Mouse (Mus musculus): ENCODE results near the gene Helq. TPM values are rescaled to one million over a fixed set of nuclear protein-coding genes. Genes with fewer than 3 reads are reported as not detected.

Helq gene
- polyA plus RNA-seq, 1 experiment, result 4.8 TPM

DNA sequence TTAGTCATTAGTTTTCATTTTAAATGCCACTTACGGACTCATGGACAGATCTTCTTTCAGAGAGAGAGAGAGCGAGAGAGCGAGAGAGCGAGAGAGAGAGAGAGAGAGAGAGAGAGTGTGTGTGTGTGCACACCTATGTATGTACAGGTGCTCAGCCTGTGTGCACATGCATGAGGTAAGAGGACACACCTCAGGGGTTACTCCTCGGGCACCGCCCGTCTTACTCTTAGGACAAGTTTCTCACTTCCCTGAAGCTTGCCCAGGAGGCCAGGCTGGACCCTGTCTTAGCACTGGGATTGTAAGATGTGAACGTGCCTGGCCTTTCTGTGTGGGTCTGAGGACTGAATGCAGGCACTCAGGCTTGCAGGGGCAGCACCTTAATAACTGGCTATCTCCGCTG is 10.9 kb downstream of the Helq start:
- TF ChIP-seq POLR2A (IDR thresholded peaks at IDR 0.05; ENCODE audit: low read depth, low read length) (no peak), CTCF (IDR thresholded peaks at IDR 0.05; ENCODE audit: extremely low read depth, insufficient read length, insufficient replicate concordance, low read depth, low read length) (no peak)
- 94% methylated on average over 9 of the region's 9 CpGs for WGBS
- H3K27me3 ChIP-seq (ENCODE audit: control insufficient read depth, insufficient read depth, low read length), result no peaks in the 10 kb centered on the region
- H3K27ac ChIP-seq (ENCODE audit: insufficient read depth, low read depth, low read length), result no peak overlapping the region
- H3K4me3 ChIP-seq (ENCODE audit: low read depth, low read length), result no peak overlapping the region
- H3K4me1 ChIP-seq (ENCODE audit: control insufficient read depth, insufficient read depth, insufficient read length, low read length), result no peaks in the 10 kb centered on the region
- H3K36me3 ChIP-seq (ENCODE audit: control insufficient read depth, insufficient read depth, low read length), result peaks cover 38% of the 10 kb centered on the region

DNA sequence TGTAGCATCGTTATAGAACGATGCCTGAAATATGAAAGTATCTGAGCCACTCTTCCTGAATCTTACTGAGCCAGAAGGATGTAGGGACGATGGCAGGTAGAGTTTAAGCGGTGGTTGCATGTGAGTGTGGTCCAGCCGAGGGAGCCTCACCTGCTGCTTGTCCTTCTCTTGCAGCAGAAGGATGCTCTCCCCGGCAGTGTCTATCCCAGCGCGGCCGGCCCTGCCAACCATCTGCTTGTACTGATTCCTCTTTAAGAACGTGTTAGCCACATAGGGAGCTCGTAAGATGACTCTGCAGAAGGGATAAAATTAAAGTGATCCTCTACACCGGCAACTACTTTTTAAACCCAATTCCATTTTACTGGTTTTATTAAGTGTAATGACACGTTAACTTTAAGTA is 19.4 kb downstream of the Helq start:
- Histone ChIP-seq H3K27ac (ENCODE audit: insufficient read depth, low read depth, low read length) (no peak overlapping the region), H3K4me3 (ENCODE audit: low read depth, low read length) (no peak overlapping the region), H3K27me3 (ENCODE audit: control insufficient read depth, insufficient read depth, low read length) (no peaks in the 10 kb centered on the region), H3K36me3 (ENCODE audit: control insufficient read depth, insufficient read depth, low read length) (peaks cover 13% of the 10 kb centered on the region), H3K4me1 (ENCODE audit: control insufficient read depth, insufficient read depth, insufficient read length, low read length) (peaks cover 5% of the 10 kb centered on the region; the same call in 1 of the 2 replicates)
- WGBS, result 97% methylated on average over 13 of the region's 13 CpGs
- no peak for TF ChIP-seq CTCF (IDR thresholded peaks at IDR 0.05; ENCODE audit: extremely low read depth, insufficient read length, insufficient replicate concordance, low read depth, low read length)
- no peak for TF ChIP-seq POLR2A (IDR thresholded peaks at IDR 0.05; ENCODE audit: low read depth, low read length)

DNA sequence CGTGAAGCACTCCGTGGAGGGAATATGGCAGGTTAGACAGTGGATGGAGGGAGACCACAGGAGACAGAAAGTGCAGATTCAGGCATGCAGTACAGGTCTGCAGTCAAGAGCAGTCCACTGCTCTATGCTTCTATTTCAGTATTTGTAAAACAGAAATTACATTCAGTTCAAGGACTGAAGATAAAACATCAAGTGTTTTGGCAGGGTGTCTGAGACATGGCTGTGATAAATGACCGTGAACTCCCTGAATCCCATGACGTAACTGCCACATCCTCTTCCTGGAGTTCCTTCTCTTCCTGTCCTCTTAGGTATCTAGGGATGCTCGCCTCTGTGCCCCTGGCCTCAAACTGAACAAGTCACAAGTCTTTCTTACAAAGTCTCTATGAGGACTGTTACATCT is 21.5 kb downstream of the Helq start:
- Histone ChIP-seq H3K4me3 (ENCODE audit: low read depth, low read length) (no peak overlapping the region), H3K27me3 (ENCODE audit: control insufficient read depth, insufficient read depth, low read length) (no peaks in the 10 kb centered on the region), H3K27ac (ENCODE audit: insufficient read depth, low read depth, low read length) (no peak overlapping the region), H3K36me3 (ENCODE audit: control insufficient read depth, insufficient read depth, low read length) (peaks cover 18% of the 10 kb centered on the region), H3K4me1 (ENCODE audit: control insufficient read depth, insufficient read depth, insufficient read length, low read length) (peaks cover 7% of the 10 kb centered on the region; the same call in 1 of the 2 replicates)
- WGBS, result 82% methylated on average over 5 of the region's 5 CpGs
- no peak for TF ChIP-seq POLR2A (IDR thresholded peaks at IDR 0.05; ENCODE audit: low read depth, low read length)
- TF ChIP-seq CTCF (IDR thresholded peaks at IDR 0.05; ENCODE audit: extremely low read depth, insufficient read length, insufficient replicate concordance, low read depth, low read length), result no peak

DNA sequence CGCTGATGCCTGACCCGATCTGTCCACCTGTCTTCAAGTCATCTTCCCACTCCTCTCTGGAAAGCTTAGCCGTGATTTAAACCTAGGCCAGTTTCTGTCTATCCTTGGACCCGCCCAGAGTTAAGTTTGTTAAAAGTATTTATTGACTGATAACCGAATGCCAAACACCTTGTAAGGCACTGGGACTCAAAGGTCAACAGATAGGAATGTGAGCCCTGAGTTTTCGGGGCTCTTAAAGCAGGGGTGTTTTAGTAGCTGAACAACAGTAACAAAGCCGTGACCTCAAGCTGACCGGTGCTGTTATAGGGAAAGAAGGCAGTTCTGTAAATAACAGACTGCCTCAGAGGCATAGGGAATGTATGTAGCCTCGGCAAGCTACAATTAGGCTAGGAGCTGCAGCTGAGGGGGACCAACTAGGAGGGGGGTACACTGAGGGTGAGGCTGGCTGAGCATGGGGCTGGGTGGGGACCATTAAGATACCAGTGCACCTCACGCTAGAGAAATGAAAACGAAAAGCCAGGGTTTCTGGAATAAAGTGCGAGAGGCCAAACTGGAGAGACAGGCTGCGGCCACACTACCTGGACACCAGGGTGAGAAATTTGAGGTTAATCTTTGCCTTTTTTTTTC is 22.5 kb downstream of the Helq start:
- H3K4me3 ChIP-seq (ENCODE audit: low read depth, low read length), result no peak overlapping the region
- 36% methylated on average over 13 of the region's 13 CpGs for WGBS
- H3K27ac ChIP-seq (ENCODE audit: insufficient read depth, low read depth, low read length), result no peak overlapping the region
- TF ChIP-seq POLR2A (IDR thresholded peaks at IDR 0.05; ENCODE audit: low read depth, low read length) (no peak), CTCF (IDR thresholded peaks at IDR 0.05; ENCODE audit: extremely low read depth, insufficient read length, insufficient replicate concordance, low read depth, low read length) (no peak)
- H3K27me3 ChIP-seq (ENCODE audit: control insufficient read depth, insufficient read depth, low read length), result no peaks in the 10 kb centered on the region
- peaks cover 16% of the 10 kb centered on the region for H3K36me3 ChIP-seq (ENCODE audit: control insufficient read depth, insufficient read depth, low read length)
- H3K4me1 ChIP-seq (ENCODE audit: control insufficient read depth, insufficient read depth, insufficient read length, low read length), result peaks cover 9% of the 10 kb centered on the region; the same call in 1 of the 2 replicates

DNA sequence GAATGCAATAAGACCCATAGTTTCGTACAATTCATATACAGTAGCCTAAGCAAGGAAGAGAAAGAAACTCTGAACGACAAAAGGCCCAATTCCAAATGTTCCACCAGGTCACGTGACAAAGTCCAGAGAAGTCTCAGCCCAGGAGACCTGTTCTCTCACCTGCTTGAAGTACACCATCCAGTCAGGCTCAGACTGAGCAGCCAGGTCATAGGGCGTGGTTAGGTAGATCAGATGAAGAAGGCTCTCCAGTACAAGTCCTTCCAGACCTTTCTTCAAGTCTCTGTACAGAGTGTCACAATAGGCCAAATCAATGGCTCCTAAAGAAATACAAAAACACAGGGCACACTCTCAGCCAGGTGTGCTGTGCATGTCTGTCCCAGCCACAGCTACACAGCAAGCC is 26.8 kb downstream of the Helq start:
- Histone ChIP-seq H3K36me3 (ENCODE audit: control insufficient read depth, insufficient read depth, low read length) (peaks cover 29% of the 10 kb centered on the region), H3K27ac (ENCODE audit: insufficient read depth, low read depth, low read length) (no peak overlapping the region), H3K27me3 (ENCODE audit: control insufficient read depth, insufficient read depth, low read length) (no peaks in the 10 kb centered on the region), H3K4me1 (ENCODE audit: control insufficient read depth, insufficient read depth, insufficient read length, low read length) (peaks cover 9% of the 10 kb centered on the region; the same call in 1 of the 2 replicates), H3K4me3 (ENCODE audit: low read depth, low read length) (no peak overlapping the region)
- 62% methylated on average over 4 of the region's 4 CpGs for WGBS
- TF ChIP-seq CTCF (IDR thresholded peaks at IDR 0.05; ENCODE audit: extremely low read depth, insufficient read length, insufficient replicate concordance, low read depth, low read length) (no peak), POLR2A (IDR thresholded peaks at IDR 0.05; ENCODE audit: low read depth, low read length) (no peak)

DNA sequence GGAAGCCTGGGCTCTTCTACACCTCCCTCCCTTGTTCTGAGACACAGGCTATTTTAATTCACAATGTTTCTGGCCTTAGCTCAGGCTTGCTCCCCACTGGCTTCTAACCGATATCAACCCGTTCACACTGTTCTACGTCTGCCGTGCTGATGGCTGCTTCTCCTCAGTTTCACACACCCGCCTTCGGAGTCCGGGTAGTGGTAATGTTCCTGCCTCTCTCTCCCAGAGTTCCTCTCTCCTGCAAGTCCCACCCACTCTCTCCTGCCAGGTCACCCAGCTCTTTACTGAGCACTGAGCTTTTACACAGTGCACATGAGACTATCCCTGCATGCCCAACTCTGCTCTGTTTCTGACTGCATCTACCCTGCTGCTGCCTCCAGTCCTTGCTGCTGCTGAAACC is 32.4 kb downstream of the Helq start:
- no peak overlapping the region for H3K27ac ChIP-seq (ENCODE audit: insufficient read depth, low read depth, low read length)
- H3K4me1 ChIP-seq (ENCODE audit: control insufficient read depth, insufficient read depth, insufficient read length, low read length), result no peaks in the 10 kb centered on the region
- no peak for TF ChIP-seq POLR2A (IDR thresholded peaks at IDR 0.05; ENCODE audit: low read depth, low read length)
- TF ChIP-seq CTCF (IDR thresholded peaks at IDR 0.05; ENCODE audit: extremely low read depth, insufficient read length, insufficient replicate concordance, low read depth, low read length), result no peak
- WGBS, result 92% methylated on average over 7 of the region's 7 CpGs
- no peaks in the 10 kb centered on the region for H3K27me3 ChIP-seq (ENCODE audit: control insufficient read depth, insufficient read depth, low read length)
- peaks cover 45% of the 10 kb centered on the region for H3K36me3 ChIP-seq (ENCODE audit: control insufficient read depth, insufficient read depth, low read length)
- no peak overlapping the region for H3K4me3 ChIP-seq (ENCODE audit: low read depth, low read length)

DNA sequence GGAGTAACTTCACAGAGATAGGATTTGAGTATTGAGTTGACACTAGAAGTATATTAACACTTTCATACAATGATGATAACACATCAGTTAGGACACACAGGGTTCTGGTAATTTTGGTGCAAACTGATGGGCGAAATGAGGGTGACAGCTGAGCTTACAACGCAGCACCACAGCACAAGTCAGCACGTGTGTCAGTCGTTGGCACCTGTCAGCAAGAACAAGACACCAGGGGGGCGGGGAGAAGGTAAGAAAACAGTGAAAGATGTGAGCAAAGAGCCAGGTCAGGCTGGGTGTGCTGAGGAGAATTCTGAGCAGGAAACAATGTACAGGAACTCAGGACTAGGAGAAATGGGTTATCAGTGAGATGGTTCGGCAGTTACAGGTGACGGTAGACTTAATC is 36.7 kb downstream of the Helq start:
- no peaks in the 10 kb centered on the region for H3K27me3 ChIP-seq (ENCODE audit: control insufficient read depth, insufficient read depth, low read length)
- TF ChIP-seq POLR2A (IDR thresholded peaks at IDR 0.05; ENCODE audit: low read depth, low read length), result no peak
- H3K27ac ChIP-seq (ENCODE audit: insufficient read depth, low read depth, low read length), result no peak overlapping the region
- H3K36me3 ChIP-seq (ENCODE audit: control insufficient read depth, insufficient read depth, low read length), result peaks cover 21% of the 10 kb centered on the region
- no peaks in the 10 kb centered on the region for H3K4me1 ChIP-seq (ENCODE audit: control insufficient read depth, insufficient read depth, insufficient read length, low read length)
- 88% methylated on average over 7 of the region's 7 CpGs for WGBS
- no peak overlapping the region for H3K4me3 ChIP-seq (ENCODE audit: low read depth, low read length)
